Mouse (Mus musculus) brain, adult 2 months (tissue): ENCODE results near the gene Prl8a1.

Source experiments
- DNase-seq: peaks from one replicate; pipeline ENCODE4 v3.0.0; 2011; ENCODE audit warnings: low read depth, low spot score

Gene Prl8a1

DNA sequence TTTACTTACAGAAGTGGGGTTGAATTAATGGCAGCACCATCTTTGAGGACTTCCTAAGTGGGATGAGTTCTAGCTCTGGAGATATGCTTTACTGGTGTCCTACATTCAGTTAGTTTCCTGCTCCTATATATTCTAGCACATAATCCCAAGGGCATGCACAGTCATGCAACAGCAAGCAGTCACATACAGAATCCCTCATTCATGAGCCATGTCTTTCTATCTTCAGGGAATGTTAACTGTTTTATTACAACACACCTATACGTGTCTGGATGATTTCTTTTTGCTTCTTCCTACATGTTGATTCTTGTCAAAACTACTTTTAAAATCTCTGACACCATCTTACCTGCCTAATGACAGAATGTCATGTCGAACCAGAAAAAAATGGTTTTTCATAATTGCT, at the start of gene Prl8a1:
Prl8a1 (minus strand) TSS at position 101 of the 400 bp plus-strand sequence.
- no peak for DNase-seq

DNA sequence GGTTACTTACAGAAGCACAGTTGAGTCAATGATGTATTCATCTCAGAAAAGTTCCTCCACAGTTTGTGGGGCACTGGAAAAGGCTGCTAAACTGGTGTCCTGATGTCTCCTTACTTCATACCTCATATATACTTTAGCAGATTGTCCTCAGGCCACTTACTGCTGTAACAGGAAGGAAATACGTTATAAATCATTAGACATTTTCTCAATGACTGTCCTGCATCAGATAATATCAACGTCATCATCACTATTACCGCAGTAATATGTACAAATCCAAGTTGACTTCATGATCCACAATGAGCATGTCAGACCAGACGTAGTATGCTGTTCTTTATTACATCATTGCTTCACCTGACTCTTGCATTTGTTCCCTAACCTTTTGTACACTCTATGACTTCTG, 28.5 kb upstream of the Prl8a1 start, which contains the start of gene Prl7b1:
Prl7b1 (minus strand) TSS at position 101 of the 400 bp plus-strand sequence.
- no peak for DNase-seq

DNA sequence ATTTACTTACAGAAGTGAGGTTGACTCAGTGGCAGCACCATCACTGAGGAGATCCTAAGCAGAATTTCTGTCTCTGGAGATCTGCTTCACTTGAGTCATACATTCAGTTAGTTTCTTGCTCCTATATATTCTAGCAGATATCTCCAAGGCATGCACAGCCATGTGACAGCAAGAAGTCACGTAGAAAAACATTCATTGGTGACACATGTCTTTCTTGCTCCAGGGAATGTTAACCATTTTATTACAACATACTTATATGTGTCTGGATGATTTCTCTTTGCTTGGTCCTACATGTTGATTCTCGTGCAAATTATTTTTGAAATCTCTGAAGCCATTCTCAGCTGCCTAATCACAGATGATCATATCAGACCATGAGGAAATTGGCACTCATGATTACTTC, 17.5 kb downstream of the Prl8a1 start, which contains the start of gene Prl8a9:
Prl8a9 (minus strand) TSS at position 101 of the 400 bp plus-strand sequence.
- no peak for DNase-seq

DNA sequence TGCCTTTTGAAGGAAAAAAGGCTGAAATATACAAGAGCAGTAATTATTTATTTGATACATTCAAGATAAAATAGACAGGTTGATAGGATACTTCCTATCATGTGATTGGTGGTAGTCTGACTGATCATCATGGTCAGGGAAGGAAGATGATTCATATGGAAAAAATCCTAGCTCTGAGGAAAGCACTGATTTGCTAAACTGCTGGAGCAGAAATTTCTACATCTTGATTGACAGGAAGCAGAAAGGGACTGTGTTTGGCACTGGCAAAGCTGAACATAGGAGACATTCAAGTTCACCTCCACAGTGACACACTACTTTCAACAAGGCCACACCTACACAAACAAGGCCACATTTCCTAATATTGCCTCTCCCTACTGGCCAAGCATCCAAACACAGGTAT, 28.6 kb downstream of the Prl8a1 start:
- DNase-seq, result no peak
